Mouse (Mus musculus) forebrain, postnatal 0 days (tissue): ENCODE measurements around the gene Higd1c. TPM values are rescaled to one million over a fixed set of nuclear protein-coding genes. Genes with fewer than 3 reads are reported as not detected.
"Not testable (repeated sequence)": the region's sequence is repeated elsewhere in the genome, so short reads cannot be mapped to it uniquely, and the experiment has no call there.

ENCODE experiments used
- ATAC-seq: fragments of 200-750 bp; cut with Nextera tagmentation; 2 replicates; pipeline ENCODE4 v1.8.0; 2017; ENCODE audit warnings: mild to moderate bottlenecking, moderate library complexity
- DNase-seq: peaks from one replicate; pipeline ENCODE4 v3.0.0-alpha.2; 2015
- H3K27ac ChIP-seq: fragments of 300-500 bp; sonication (generic); 2 replicates; pipeline ENCODE4 v1.5.1; 2014; ENCODE audit warnings: low read depth, mild to moderate bottlenecking, antibody characterized with exemption, low read length, moderate library complexity, mixed read lengths
- H3K27me3 ChIP-seq: fragments of 300-500 bp; sonication (generic); 2 replicates; pipeline ENCODE4 v1.6.1; 2014; ENCODE audit warnings: mild to moderate bottlenecking, low read length, mixed read lengths; ENCODE audit not compliant: insufficient read depth
- H3K36me3 ChIP-seq: fragments of 300-500 bp; sonication (generic); 2 replicates; pipeline ENCODE4 v1.6.1; 2014; ENCODE audit warnings: mild to moderate bottlenecking, moderate library complexity; ENCODE audit not compliant: insufficient read depth
- H3K4me1 ChIP-seq: fragments of 300-500 bp; sonication (generic); 2 replicates; pipeline ENCODE4 v1.6.1; 2014; ENCODE audit warnings: antibody characterized with exemption; ENCODE audit not compliant: insufficient read depth
- H3K4me2 ChIP-seq: fragments of 300-500 bp; sonication (generic); 2 replicates; pipeline ENCODE4 v1.6.1; 2014; ENCODE audit warnings: low read depth, mild to moderate bottlenecking, moderate library complexity
- H3K4me3 ChIP-seq: fragments of 300-500 bp; sonication (generic); 2 replicates; pipeline ENCODE4 v1.5.1; 2014; ENCODE audit warnings: low read depth, low read length, mixed read lengths
- H3K9ac ChIP-seq: fragments of 300-500 bp; sonication (generic); 2 replicates; pipeline ENCODE4 v1.6.1; 2014; ENCODE audit warnings: mild to moderate bottlenecking
- H3K9me3 ChIP-seq: fragments of 300-500 bp; sonication (generic); 2 replicates; pipeline ENCODE4 v1.6.1; 2016; ENCODE audit warnings: low read length
- CTCF ChIP-seq: sonication (generic); IDR thresholded peaks from 2 replicates; pipeline ENCODE4 v1.5.1; 2016; ENCODE audit warnings: antibody characterized with exemption, control low read depth, low read depth
- WGBS: fragments of 180-500 bp; shearing (Covaris S2); extraction: QIAGEN DNeasy Blood & Tissue Kit; methylation state at CpG from one replicate; pipeline ENCODE4 v1.1.7; 2014; 5-methylcytosine and 5-hydroxymethylcytosine counted together
- polyA plus RNA-seq: library from polyadenylated mRNA; unstranded; fragments of >200 nt; fragmentation: Nextera tagmentation; extraction: Ambion mirVana; gene quantifications from 2 replicates; pipeline ENCODE4 v1.2.1, GENCODE M21; 2015
- total RNA-seq: library from RNA; depleted of rRNA; stranded (reverse); fragments of >200 nt; gene quantifications from 2 replicates; pipeline ENCODE4 v1.2.3, GENCODE M21; 2014

Higd1c gene
- total and polyA plus RNA-seq, 2 experiments from 2014 or later = not detected

DNA sequence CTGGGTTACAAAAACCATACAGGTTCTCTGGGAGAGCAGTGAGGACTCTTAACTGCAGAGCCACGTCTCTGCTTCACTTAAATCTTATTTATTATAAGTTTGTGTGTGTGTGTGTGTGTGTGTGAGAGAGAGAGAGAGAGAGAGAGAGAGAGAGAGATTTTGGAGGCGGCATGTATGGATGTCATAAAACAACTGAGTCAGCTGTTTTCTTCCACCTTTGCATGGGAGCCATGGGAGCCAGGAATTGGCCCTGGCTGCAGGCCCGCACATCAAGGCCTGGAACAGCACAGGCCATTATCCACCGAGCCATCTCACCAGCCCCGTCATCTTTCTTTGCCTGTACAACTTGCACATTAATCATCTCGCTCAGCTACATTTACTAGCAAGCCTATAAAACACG, 2.8 kb downstream of the Higd1c start:
- H3K9ac ChIP-seq = no peak overlapping the region
- H3K4me3 ChIP-seq = no peak overlapping the region
- no peaks in the 10 kb centered on the region for H3K4me1 ChIP-seq
- H3K4me2 ChIP-seq = no peak overlapping the region
- TF ChIP-seq CTCF = no peak
- H3K36me3 ChIP-seq = no peaks in the 10 kb centered on the region
- no peak for DNase-seq
- no peaks in the 10 kb centered on the region for H3K27me3 ChIP-seq
- no peaks in the 10 kb centered on the region for H3K9me3 ChIP-seq
- 82% methylated on average over 7 of the region's 7 CpGs for WGBS
- ATAC-seq = no peak
- no peak overlapping the region for H3K27ac ChIP-seq

DNA sequence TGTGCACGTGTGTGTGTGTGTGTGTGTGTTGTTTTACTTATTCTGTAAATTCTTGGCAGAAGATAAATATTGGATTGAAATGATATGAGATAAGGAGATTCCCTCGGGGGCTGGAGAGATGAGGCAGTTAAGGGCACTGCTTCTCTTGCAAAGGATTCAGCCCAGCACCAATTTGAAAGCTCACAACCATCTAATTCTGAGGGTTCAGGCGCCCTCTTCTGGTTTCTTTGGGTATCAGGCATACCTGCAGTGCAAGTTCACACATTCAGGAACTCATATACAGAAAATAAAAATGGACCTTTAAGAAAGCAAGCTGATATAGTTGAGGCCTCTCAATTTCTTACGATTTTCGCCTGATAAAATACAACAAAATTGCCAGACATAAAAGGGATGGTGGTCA, 10.7 kb downstream of the Higd1c start:
- peak; percentile 51; the same call in 1 of the 2 replicates for ATAC-seq
- peak; percentile 75 for TF ChIP-seq CTCF
- H3K4me2 ChIP-seq = no peak overlapping the region
- H3K27ac ChIP-seq = no peak overlapping the region
- no peaks in the 10 kb centered on the region for H3K36me3 ChIP-seq
- peak; percentile 82 for DNase-seq
- no peaks in the 10 kb centered on the region for H3K9me3 ChIP-seq
- H3K27me3 ChIP-seq = no peaks in the 10 kb centered on the region
- 36% methylated on average over 5 of the region's 5 CpGs for WGBS
- H3K4me3 ChIP-seq = no peak overlapping the region
- no peak overlapping the region for H3K9ac ChIP-seq
- H3K4me1 ChIP-seq = no peaks in the 10 kb centered on the region

DNA sequence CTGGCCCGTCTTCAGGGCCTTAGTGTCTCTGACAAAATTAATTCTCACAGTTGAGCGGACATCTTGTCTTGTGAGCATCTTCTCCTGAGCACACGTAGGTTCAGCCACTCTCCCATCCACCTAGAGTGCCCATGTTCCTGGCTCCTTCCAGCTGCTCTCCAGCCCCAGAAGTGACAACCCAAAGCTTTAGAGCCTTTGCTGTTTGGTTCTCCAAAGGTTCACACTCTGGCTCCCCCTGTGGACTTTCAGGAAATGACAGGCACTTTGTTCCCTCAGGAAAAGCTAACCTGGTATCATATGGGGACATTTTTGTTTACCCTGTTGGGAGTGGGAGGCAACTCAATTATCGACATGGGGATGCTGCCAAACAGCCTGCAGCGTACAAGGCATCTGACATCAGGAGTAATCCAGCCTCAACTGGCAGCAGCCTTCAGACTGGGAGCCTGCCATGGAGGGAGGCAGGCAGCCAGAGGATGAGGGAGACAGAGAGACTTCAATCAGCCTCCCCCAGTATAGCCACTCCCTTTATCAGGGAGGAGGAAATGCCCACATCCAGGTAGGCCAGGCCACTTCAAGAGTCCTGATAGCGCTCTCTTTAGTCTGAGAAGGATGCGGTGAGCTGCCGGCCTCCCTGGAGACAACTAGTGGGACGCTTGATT, 13.6 kb downstream of the Higd1c start:
- not testable (repeated sequence) for H3K4me2 ChIP-seq, H3K9ac ChIP-seq, H3K27me3 ChIP-seq, H3K9me3 ChIP-seq, H3K36me3 ChIP-seq, H3K4me1 ChIP-seq, H3K4me3 ChIP-seq, DNase-seq, H3K27ac ChIP-seq
- ATAC-seq = peak; percentile 65; the same call in 1 of the 2 replicates
- TF ChIP-seq CTCF = peak; percentile 35
- 14% methylated on average over 3 of the region's 9 CpGs for WGBS

DNA sequence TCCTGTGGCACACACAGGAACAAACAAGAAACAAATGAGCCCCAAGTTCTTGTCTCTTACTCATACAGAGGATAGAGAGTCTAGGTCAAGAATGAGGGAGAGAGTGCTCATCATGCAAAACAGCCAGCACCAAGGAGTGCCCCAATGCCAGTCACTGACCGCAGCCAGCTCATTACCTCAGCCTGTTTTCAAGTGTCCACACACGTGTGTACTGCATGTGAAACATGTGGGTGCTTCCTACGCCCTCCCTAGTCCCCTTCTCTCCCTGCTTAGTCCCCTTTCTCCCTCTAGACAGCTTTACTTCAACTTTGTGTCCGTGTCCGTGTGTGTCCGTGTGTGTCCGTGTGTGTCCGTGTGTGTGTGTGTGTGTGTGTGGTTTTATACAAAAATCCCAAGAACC, 15.3 kb downstream of the Higd1c start:
- WGBS = 82% methylated on average over 8 of the region's 8 CpGs
- no peak for ATAC-seq
- H3K4me1 ChIP-seq = no peaks in the 10 kb centered on the region
- H3K9ac ChIP-seq = no peak overlapping the region
- H3K9me3 ChIP-seq = no peaks in the 10 kb centered on the region
- no peaks in the 10 kb centered on the region for H3K36me3 ChIP-seq
- no peak overlapping the region for H3K27ac ChIP-seq
- no peak overlapping the region for H3K4me2 ChIP-seq
- H3K27me3 ChIP-seq = no peaks in the 10 kb centered on the region
- no peak for TF ChIP-seq CTCF
- H3K4me3 ChIP-seq = no peak overlapping the region
- no peak for DNase-seq

DNA sequence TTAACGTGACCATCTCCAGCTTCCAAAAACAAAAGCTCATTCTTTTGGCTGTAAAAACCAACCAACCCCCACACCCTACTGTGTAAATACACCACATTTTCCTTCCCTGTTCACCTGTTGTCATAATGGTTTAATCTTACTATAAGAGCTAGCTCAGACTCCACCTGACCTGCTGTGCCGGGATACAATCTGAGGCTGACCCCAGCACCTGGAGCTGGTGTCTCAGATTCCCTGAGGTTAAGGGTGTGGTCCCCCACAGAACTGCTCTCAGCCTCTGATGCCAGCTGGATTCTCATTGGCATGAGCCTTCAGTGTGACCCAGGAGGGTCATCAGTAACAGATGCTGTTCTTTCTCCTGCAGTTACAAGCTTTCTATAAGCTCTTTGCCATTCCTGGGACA, 15.8 kb downstream of the Higd1c start:
- H3K4me3 ChIP-seq = no peak overlapping the region
- DNase-seq = no peak
- H3K9me3 ChIP-seq = no peaks in the 10 kb centered on the region
- TF ChIP-seq CTCF = no peak
- H3K36me3 ChIP-seq = no peaks in the 10 kb centered on the region
- no peak overlapping the region for H3K27ac ChIP-seq
- no peak overlapping the region for H3K4me2 ChIP-seq
- H3K9ac ChIP-seq = no peak overlapping the region
- 67% methylated on average over 2 of the region's 2 CpGs for WGBS
- ATAC-seq = no peak
- no peaks in the 10 kb centered on the region for H3K27me3 ChIP-seq
- H3K4me1 ChIP-seq = no peaks in the 10 kb centered on the region

DNA sequence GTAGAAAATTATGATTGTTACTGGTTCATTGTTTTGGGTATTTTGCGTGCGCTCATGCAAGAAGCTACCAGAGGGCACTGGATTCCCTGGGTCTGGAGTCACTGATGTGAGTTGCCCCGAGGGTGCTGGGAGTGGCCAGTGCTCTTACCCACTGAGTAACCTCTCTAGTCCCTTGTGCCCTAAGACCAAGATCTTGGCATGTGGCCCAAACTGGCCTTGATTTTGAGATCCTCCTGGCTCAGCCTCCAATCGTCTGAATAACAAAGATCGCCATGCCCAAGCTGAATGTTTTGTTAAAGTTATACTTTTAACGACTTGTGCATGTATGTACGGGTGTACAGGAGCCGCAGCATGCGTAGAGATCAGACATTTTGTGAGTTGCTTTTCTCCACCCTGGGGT, 21.4 kb downstream of the Higd1c start:
- WGBS = 88% methylated on average over 9 of the region's 9 CpGs
- H3K9me3 ChIP-seq = no peaks in the 10 kb centered on the region
- no peaks in the 10 kb centered on the region for H3K36me3 ChIP-seq
- H3K27me3 ChIP-seq = no peaks in the 10 kb centered on the region
- H3K4me1 ChIP-seq = no peaks in the 10 kb centered on the region
- H3K27ac ChIP-seq = no peak overlapping the region
- H3K4me2 ChIP-seq = no peak overlapping the region
- H3K4me3 ChIP-seq = no peak overlapping the region
- TF ChIP-seq CTCF = no peak
- DNase-seq = no peak
- no peak overlapping the region for H3K9ac ChIP-seq
- no peak for ATAC-seq

DNA sequence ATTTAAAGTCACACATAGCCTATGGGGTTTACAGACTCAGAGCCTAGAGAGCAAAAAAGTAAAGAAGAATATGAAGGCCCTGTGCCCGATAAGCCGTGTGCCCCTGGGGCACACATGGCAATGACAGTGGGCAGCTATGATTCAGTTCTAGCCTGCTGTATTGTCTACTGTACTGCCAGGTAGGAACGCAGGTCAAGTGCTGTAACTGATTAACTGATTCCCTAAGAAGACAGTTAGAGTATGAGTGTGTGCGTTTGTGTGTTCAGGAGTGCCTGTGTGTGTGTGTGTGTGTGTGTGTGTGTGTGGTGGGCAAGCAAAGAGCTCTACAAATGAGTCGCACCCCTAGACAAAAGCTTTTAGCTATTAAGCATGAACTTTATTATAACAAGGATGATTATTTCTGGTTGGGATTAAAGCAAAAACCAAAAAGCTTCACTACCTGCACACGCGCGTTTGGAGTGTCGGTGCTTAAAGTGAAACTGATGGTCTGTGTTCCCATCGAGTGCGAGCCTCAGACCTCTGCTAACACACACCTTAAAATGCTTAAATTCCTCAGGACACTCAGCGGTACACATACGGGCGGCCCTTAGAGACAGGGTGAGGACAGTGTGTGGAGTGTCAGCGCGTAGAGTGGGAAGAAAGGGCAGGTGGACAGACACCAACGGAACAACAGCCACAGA, 23.3 kb downstream of the Higd1c start:
- WGBS = 93% methylated on average over 17 of the region's 17 CpGs
- ATAC-seq (no peak), DNase-seq (no peak)

More for the DNA sequence above, 23.3 kb downstream of the Higd1c start:
- H3K4me1 ChIP-seq = no peaks in the 10 kb centered on the region
- no peak overlapping the region for H3K9ac ChIP-seq
- H3K36me3 ChIP-seq = 0 out of 2 replicates have a peak, but pooled peaks cover 6% of the 10 kb centered on the region
- H3K27me3 ChIP-seq = no peaks in the 10 kb centered on the region
- TF ChIP-seq CTCF = no peak
- H3K4me3 ChIP-seq = no peak overlapping the region
- no peak overlapping the region for H3K4me2 ChIP-seq
- H3K27ac ChIP-seq = no peak overlapping the region
- no peaks in the 10 kb centered on the region for H3K9me3 ChIP-seq
